Mouse (Mus musculus): ENCODE results near the gene Stx2. TPM values are rescaled to one million over a fixed set of nuclear protein-coding genes. Genes with fewer than 3 reads are reported as not detected.

Stx2 gene
- 16.8 and 17.9 TPM in 2 replicates for polyA plus RNA-seq (2015; fragmentation: Nextera tagmentation; extraction: Ambion mirVana)

- H3K36me3 ChIP-seq: no peaks in the 10 kb centered on the region
- H3K9ac ChIP-seq: peak within 1 kb of the TSS; percentile 68
- WGBS: 1% methylated on average over 25 of the region's 39 CpGs
- peak within 1 kb of the TSS; percentile 53 for H3K27ac ChIP-seq (replicated peaks)
- H3K4me2 ChIP-seq: peak within 1 kb of the TSS; percentile 69
- no peaks in the 10 kb centered on the region for H3K27me3 ChIP-seq
- peak within 1 kb of the TSS; percentile 55 for H3K4me3 ChIP-seq
- no peaks in the 10 kb centered on the region for H3K9me3 ChIP-seq
- peaks cover 30% of the 10 kb centered on the region for H3K4me1 ChIP-seq (replicated peaks)
- peak; percentile 85 for ATAC-seq (ENCODE audit: low FRiP score, low read depth)
Measured at GRCm38 (mm10) chr5:129008412-129008826, at the start of gene Stx2. TSS of gene Stx2 (minus strand) at chr5:129008574.

- no peak overlapping the region for H3K9ac ChIP-seq
Measured at GRCm38 (mm10) chr5:129054675-129055284, 46.4 kb upstream of the Stx2 start.

GRCm38 (mm10) chr5:129052636-129053355, 44.4 kb upstream of the Stx2 start:
- WGBS: 8% methylated on average over 20 of the region's 20 CpGs
- H3K9ac ChIP-seq: no peak overlapping the region
- no peaks in the 10 kb centered on the region for H3K36me3 ChIP-seq
- peaks cover 19% of the 10 kb centered on the region for H3K4me1 ChIP-seq (replicated peaks)
- peak overlapping the region; percentile 68 for H3K27ac ChIP-seq (replicated peaks)
- no peak overlapping the region for H3K4me3 ChIP-seq
- peak overlapping the region; percentile 35 for H3K4me2 ChIP-seq
- H3K27me3 ChIP-seq: no peaks in the 10 kb centered on the region
- peak; percentile 82 for ATAC-seq (ENCODE audit: low FRiP score, low read depth)
- H3K9me3 ChIP-seq: no peaks in the 10 kb centered on the region

More at GRCm38 (mm10) chr5:129054675-129055284, 46.4 kb upstream of the Stx2 start:
- no peak overlapping the region for H3K4me2 ChIP-seq
- no peak for ATAC-seq (ENCODE audit: low FRiP score, low read depth)
- no peak overlapping the region for H3K27ac ChIP-seq (replicated peaks)
- 89% methylated on average over 9 of the region's 9 CpGs for WGBS
- H3K4me3 ChIP-seq: no peak overlapping the region
- no peaks in the 10 kb centered on the region for H3K9me3 ChIP-seq
- H3K4me1 ChIP-seq (replicated peaks): peaks cover 11% of the 10 kb centered on the region
- no peaks in the 10 kb centered on the region for H3K27me3 ChIP-seq
- no peaks in the 10 kb centered on the region for H3K36me3 ChIP-seq

- no peak for ATAC-seq (ENCODE audit: low FRiP score, low read depth)
- Histone ChIP-seq H3K4me3 (no peak overlapping the region), H3K27me3 (no peaks in the 10 kb centered on the region), H3K4me1 (replicated peaks) (peaks cover 19% of the 10 kb centered on the region), H3K9me3 (no peaks in the 10 kb centered on the region), H3K4me2 (no peak overlapping the region), H3K9ac (no peak overlapping the region), H3K36me3 (no peaks in the 10 kb centered on the region), H3K27ac (replicated peaks) (no peak overlapping the region)
- WGBS: 86% methylated on average over 3 of the region's 3 CpGs
Measured at GRCm38 (mm10) chr5:129051910-129052309, 43.5 kb upstream of the Stx2 start.

- no peak overlapping the region for H3K9ac ChIP-seq
- ATAC-seq (ENCODE audit: low FRiP score, low read depth): no peak
- no peak overlapping the region for H3K4me3 ChIP-seq
- peaks cover 34% of the 10 kb centered on the region for H3K4me1 ChIP-seq (replicated peaks)
- no peaks in the 10 kb centered on the region for H3K9me3 ChIP-seq
- H3K27ac ChIP-seq (replicated peaks): no peak overlapping the region
- 46% methylated on average over 9 of the region's 9 CpGs for WGBS
- no peaks in the 10 kb centered on the region for H3K27me3 ChIP-seq
- H3K36me3 ChIP-seq: no peaks in the 10 kb centered on the region
- 0 out of 2 replicates have a peak overlapping the region, but pooled peaks have one; percentile 9 for H3K4me2 ChIP-seq
Measured at GRCm38 (mm10) chr5:129049372-129049771, 41.0 kb upstream of the Stx2 start.

GRCm38 (mm10) chr5:129045641-129046580, 37.5 kb upstream of the Stx2 start:
- Histone ChIP-seq H3K4me1 (replicated peaks) (peaks cover 22% of the 10 kb centered on the region), H3K4me2 (peak overlapping the region; percentile 4), H3K4me3 (no peak overlapping the region), H3K9ac (no peak overlapping the region), H3K27me3 (no peaks in the 10 kb centered on the region), H3K27ac (replicated peaks) (peak overlapping the region; percentile 42), H3K9me3 (no peaks in the 10 kb centered on the region), H3K36me3 (no peaks in the 10 kb centered on the region)
- no peak for ATAC-seq (ENCODE audit: low FRiP score, low read depth)
- 29% methylated on average over 26 of the region's 26 CpGs for WGBS

GRCm38 (mm10) chr5:129037739-129038138, 29.4 kb upstream of the Stx2 start:
- H3K9me3 ChIP-seq: no peaks in the 10 kb centered on the region
- H3K4me2 ChIP-seq: no peak overlapping the region
- no peaks in the 10 kb centered on the region for H3K27me3 ChIP-seq
- ATAC-seq (ENCODE audit: low FRiP score, low read depth): no peak
- 87% methylated on average over 7 of the region's 7 CpGs for WGBS
- no peaks in the 10 kb centered on the region for H3K4me1 ChIP-seq (replicated peaks)
- no peak overlapping the region for H3K27ac ChIP-seq (replicated peaks)
- H3K36me3 ChIP-seq: no peaks in the 10 kb centered on the region
- no peak overlapping the region for H3K9ac ChIP-seq
- H3K4me3 ChIP-seq: no peak overlapping the region

- no peak overlapping the region for H3K27ac ChIP-seq (replicated peaks)
- H3K27me3 ChIP-seq: no peaks in the 10 kb centered on the region
- no peaks in the 10 kb centered on the region for H3K4me1 ChIP-seq (replicated peaks)
- no peak overlapping the region for H3K9ac ChIP-seq
- 89% methylated on average over 5 of the region's 5 CpGs for WGBS
- ATAC-seq (ENCODE audit: low FRiP score, low read depth): no peak
- no peaks in the 10 kb centered on the region for H3K9me3 ChIP-seq
- H3K36me3 ChIP-seq: no peaks in the 10 kb centered on the region
- H3K4me3 ChIP-seq: no peak overlapping the region
- no peak overlapping the region for H3K4me2 ChIP-seq
Measured at GRCm38 (mm10) chr5:129036678-129037077, 28.3 kb upstream of the Stx2 start.

- no peaks in the 10 kb centered on the region for H3K9me3 ChIP-seq
- H3K36me3 ChIP-seq: peaks cover 7% of the 10 kb centered on the region
- H3K4me1 ChIP-seq (replicated peaks): no peaks in the 10 kb centered on the region
- no peak overlapping the region for H3K27ac ChIP-seq (replicated peaks)
- no peak overlapping the region for H3K9ac ChIP-seq
- no peak overlapping the region for H3K4me2 ChIP-seq
- H3K4me3 ChIP-seq: no peak overlapping the region
- H3K27me3 ChIP-seq: no peaks in the 10 kb centered on the region
- 70% methylated on average over 5 of the region's 5 CpGs for WGBS
- no peak for ATAC-seq (ENCODE audit: low FRiP score, low read depth)
Measured at GRCm38 (mm10) chr5:129029131-129029723, 20.9 kb upstream of the Stx2 start.

- Histone ChIP-seq H3K36me3 (peaks cover 12% of the 10 kb centered on the region), H3K9ac (no peak overlapping the region), H3K4me1 (replicated peaks) (peaks cover 8% of the 10 kb centered on the region), H3K27ac (replicated peaks) (no peak overlapping the region), H3K4me2 (no peak overlapping the region), H3K27me3 (no peaks in the 10 kb centered on the region), H3K4me3 (no peak overlapping the region), H3K9me3 (no peaks in the 10 kb centered on the region)
- no peak for ATAC-seq (ENCODE audit: low FRiP score, low read depth)
- 74% methylated on average over 1 of the region's 1 CpGs for WGBS
Measured at GRCm38 (mm10) chr5:129026637-129027036, 18.3 kb upstream of the Stx2 start.

- Histone ChIP-seq H3K4me1 (replicated peaks) (peaks cover 13% of the 10 kb centered on the region), H3K4me2 (no peak overlapping the region)
- no peak for ATAC-seq (ENCODE audit: low FRiP score, low read depth)
Measured at GRCm38 (mm10) chr5:129026171-129026570, 17.8 kb upstream of the Stx2 start.

More at GRCm38 (mm10) chr5:129026171-129026570, 17.8 kb upstream of the Stx2 start:
- H3K27ac ChIP-seq (replicated peaks): no peak overlapping the region
- no peaks in the 10 kb centered on the region for H3K27me3 ChIP-seq
- H3K36me3 ChIP-seq: peaks cover 12% of the 10 kb centered on the region
- 88% methylated on average over 3 of the region's 3 CpGs for WGBS
- H3K9me3 ChIP-seq: no peaks in the 10 kb centered on the region
- no peak overlapping the region for H3K4me3 ChIP-seq
- H3K9ac ChIP-seq: no peak overlapping the region
